Mouse (Mus musculus): ENCODE measurements at regions not wholly inside any gene's neighbourhood (a gene's known extent, or its start where the extent isn't known, plus 50 kb on each side); places are given as distances from the start of the nearest gene placed in this dataset.

DNA sequence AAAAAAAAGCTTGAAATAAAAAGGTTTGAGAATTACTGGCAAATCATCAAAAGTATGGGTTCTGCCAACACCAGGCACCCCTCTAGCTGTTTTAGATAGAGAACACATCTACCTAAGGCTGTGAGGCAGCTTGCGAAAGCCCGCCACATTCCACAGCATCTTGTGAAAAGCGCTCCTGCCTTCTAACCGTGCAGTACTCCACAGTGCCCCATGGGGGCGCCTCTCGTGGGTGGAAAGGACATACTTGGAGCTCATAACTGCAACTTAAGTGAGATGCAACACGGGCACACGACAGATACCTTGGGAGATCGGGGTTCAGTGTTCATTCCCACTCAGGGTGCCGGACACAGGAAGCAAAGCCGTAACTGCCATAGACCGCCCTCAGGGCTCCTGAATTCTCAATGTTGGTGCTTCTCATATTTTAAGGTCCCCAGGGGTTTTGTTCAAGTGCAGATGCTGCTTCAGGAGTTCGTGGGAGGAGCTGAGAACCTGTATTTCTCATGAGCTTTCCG is 149.9 kb downstream of the Hibadh start:
- no peak for DNase-seq (ENCODE audit: extremely low read depth)
- Histone ChIP-seq H3K36me3 (replicated peaks in 1 of 2; ENCODE audit: control insufficient read depth in 1 of 2, insufficient read depth in 1 of 2, low read length in 1 of 2) (no peaks in the 10 kb centered on the region), H3K9ac (ENCODE audit: insufficient read depth, low read depth) (no peak overlapping the region), H3K27ac (ENCODE audit: insufficient read depth, low read depth) (no peak overlapping the region), H3K27me3 (replicated peaks) (no peaks in the 10 kb centered on the region), H3K4me1 (ENCODE audit: control insufficient read depth in 1 of 2, insufficient read depth in 2 of 2) (peaks cover 0 to 15% of the 10 kb centered on the region in 2 experiments; a peak in 2 of 4 replicates), H3K79me2 (replicated peaks; ENCODE audit: control insufficient read depth, extremely low read depth, insufficient read depth, poor library complexity, severe bottlenecking) (no peaks in the 10 kb centered on the region), H3K4me3 (replicated peaks in 1 of 3; ENCODE audit: low read depth in 2 of 3, low read length in 2 of 3, poor library complexity in 1 of 3) (no peak overlapping the region), H3K4me2 (ENCODE audit: insufficient read depth, low read depth, poor library complexity, severe bottlenecking) (no peak overlapping the region), H3K9me3 (replicated peaks; ENCODE audit: low read length) (no peaks in the 10 kb centered on the region)
- TF ChIP-seq USF1 (IDR thresholded peaks at IDR 0.05; ENCODE audit: low read depth, low read length) (no peak), CTCF (conservative IDR thresholded peaks at IDR 0.05 in 1 of 2, IDR thresholded peaks at IDR 0.05 in 1 of 2; ENCODE audit: low read depth in 2 of 2, low read length in 2 of 2) (peak in 1 of 2 experiments; percentile 31; a peak in 1 of 4 replicates), SMC3 (IDR thresholded peaks at IDR 0.05; ENCODE audit: low read depth, low read length) (peak; percentile 17; the same call in 1 of the 2 replicates), NRF1 (IDR thresholded peaks at IDR 0.05; ENCODE audit: low read depth, low read length) (no peak), MEF2A (IDR thresholded peaks at IDR 0.05; ENCODE audit: borderline replicate concordance, low read depth, low read length) (no peak)
- dilution Hi-C loops (cut with MboI; ENCODE audit: extremely low pct_ligation_motif_present, extremely low pct_unique_long_range_greater_than_20kb, low sequenced_read_pairs) (no loop called here), in situ Hi-C loops (cut with MboI; ENCODE audit: low pct_ligation_motif_present, low pct_unique_long_range_greater_than_20kb, low sequenced_read_pairs) (no loop called here)

DNA sequence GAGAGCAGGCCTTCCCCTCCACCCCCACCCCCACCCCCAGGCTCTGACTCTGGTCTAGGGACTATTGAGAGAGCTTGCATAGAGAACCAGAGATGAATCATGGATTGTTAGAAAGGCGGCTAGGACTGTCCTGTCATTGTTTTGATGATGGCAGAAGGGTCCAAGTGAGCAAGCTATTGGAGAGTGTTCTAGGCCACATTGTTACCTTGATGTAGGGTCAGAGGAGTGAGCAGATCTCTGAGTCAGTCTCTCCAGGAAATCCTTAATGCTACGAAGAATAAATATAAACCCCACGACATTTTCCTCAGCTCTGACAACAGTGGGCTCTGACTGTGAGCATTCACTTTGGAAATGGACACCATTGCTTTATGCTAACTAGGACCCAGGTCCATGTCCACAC is 144.9 kb downstream of the Hibadh start:
- no peak overlapping the region for H3K4me2 ChIP-seq (ENCODE audit: insufficient read depth, low read depth, poor library complexity, severe bottlenecking)
- no peaks in the 10 kb centered on the region for H3K4me1 ChIP-seq (ENCODE audit: control insufficient read depth in 1 of 2, insufficient read depth in 2 of 2)
- no peak overlapping the region for H3K4me3 ChIP-seq (replicated peaks in 1 of 3; ENCODE audit: low read depth in 2 of 3, low read length in 2 of 3, poor library complexity in 1 of 3)
- TF ChIP-seq CHD1 (IDR thresholded peaks at IDR 0.05; ENCODE audit: low read depth, low read length) (no peak), KAT2A (IDR thresholded peaks at IDR 0.05; ENCODE audit: insufficient replicate concordance, low read length) (no peak), HCFC1 (IDR thresholded peaks at IDR 0.05; ENCODE audit: low read depth, low read length) (no peak), NELFE (IDR thresholded peaks at IDR 0.05; ENCODE audit: low read depth, low read length) (no peak), MAZ (IDR thresholded peaks at IDR 0.05; ENCODE audit: low read depth, low read length) (no peak)
- DNase-seq (ENCODE audit: extremely low read depth): no peak
- dilution Hi-C loops (cut with MboI; ENCODE audit: extremely low pct_ligation_motif_present, extremely low pct_unique_long_range_greater_than_20kb, low sequenced_read_pairs): no loop called here
- no peaks in the 10 kb centered on the region for H3K9me3 ChIP-seq (replicated peaks; ENCODE audit: low read length)
- in situ Hi-C loops (cut with MboI; ENCODE audit: low pct_ligation_motif_present, low pct_unique_long_range_greater_than_20kb, low sequenced_read_pairs): no loop called here
- no peak overlapping the region for H3K27ac ChIP-seq (ENCODE audit: insufficient read depth, low read depth)
- no peaks in the 10 kb centered on the region for H3K79me2 ChIP-seq (replicated peaks; ENCODE audit: control insufficient read depth, extremely low read depth, insufficient read depth, poor library complexity, severe bottlenecking)
- H3K27me3 ChIP-seq (replicated peaks): no peaks in the 10 kb centered on the region
- no peaks in the 10 kb centered on the region for H3K36me3 ChIP-seq (replicated peaks in 1 of 2; ENCODE audit: control insufficient read depth in 1 of 2, insufficient read depth in 1 of 2, low read length in 1 of 2)
- H3K9ac ChIP-seq (ENCODE audit: insufficient read depth, low read depth): no peak overlapping the region

DNA sequence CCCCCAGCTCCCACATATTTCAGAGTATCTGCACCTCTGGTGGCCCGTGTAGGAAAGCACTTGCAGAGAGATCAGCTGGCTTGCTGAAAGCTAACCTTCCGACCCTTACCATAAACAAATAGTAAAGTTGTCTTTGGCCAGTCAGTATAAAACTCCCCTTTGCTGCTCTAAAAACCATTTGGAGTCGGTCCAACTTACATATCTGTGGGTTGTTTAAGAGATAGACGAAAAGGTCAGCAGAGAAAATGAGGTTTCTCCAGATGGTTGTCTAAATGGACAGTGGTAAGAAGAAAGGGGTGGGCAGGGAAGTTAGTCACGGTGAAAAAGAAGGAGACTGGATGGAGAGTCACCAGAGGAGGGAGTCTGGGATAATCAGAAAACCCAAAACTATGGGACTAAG is 144.3 kb downstream of the Hibadh start:
- in situ Hi-C loops (cut with MboI; ENCODE audit: low pct_ligation_motif_present, low pct_unique_long_range_greater_than_20kb, low sequenced_read_pairs) (no loop called here), dilution Hi-C loops (cut with MboI; ENCODE audit: extremely low pct_ligation_motif_present, extremely low pct_unique_long_range_greater_than_20kb, low sequenced_read_pairs) (no loop called here)
- Histone ChIP-seq H3K27me3 (replicated peaks) (no peaks in the 10 kb centered on the region), H3K4me2 (ENCODE audit: insufficient read depth, low read depth, poor library complexity, severe bottlenecking) (no peak overlapping the region), H3K9me3 (replicated peaks; ENCODE audit: low read length) (no peaks in the 10 kb centered on the region), H3K36me3 (replicated peaks in 1 of 2; ENCODE audit: control insufficient read depth in 1 of 2, insufficient read depth in 1 of 2, low read length in 1 of 2) (no peaks in the 10 kb centered on the region), H3K79me2 (replicated peaks; ENCODE audit: control insufficient read depth, extremely low read depth, insufficient read depth, poor library complexity, severe bottlenecking) (no peaks in the 10 kb centered on the region), H3K27ac (ENCODE audit: insufficient read depth, low read depth) (no peak overlapping the region), H3K9ac (ENCODE audit: insufficient read depth, low read depth) (no peak overlapping the region), H3K4me1 (ENCODE audit: control insufficient read depth in 1 of 2, insufficient read depth in 2 of 2) (no peaks in the 10 kb centered on the region), H3K4me3 (replicated peaks in 1 of 3; ENCODE audit: low read depth in 2 of 3, low read length in 2 of 3, poor library complexity in 1 of 3) (no peak overlapping the region)
- no peak for DNase-seq (ENCODE audit: extremely low read depth)
- no peak for TF ChIP-seq MAX (IDR thresholded peaks at IDR 0.05; ENCODE audit: low read length)
- no peak for TF ChIP-seq NELFE (IDR thresholded peaks at IDR 0.05; ENCODE audit: low read depth, low read length)
- no peak for TF ChIP-seq KAT2A (IDR thresholded peaks at IDR 0.05; ENCODE audit: insufficient replicate concordance, low read length)
- TF ChIP-seq ETS1 (conservative IDR thresholded peaks at IDR 0.05; ENCODE audit: low read depth, low read length): no peak
- TF ChIP-seq UBTF (IDR thresholded peaks at IDR 0.05; ENCODE audit: low read depth, low read length): no peak
- no peak for TF ChIP-seq HCFC1 (IDR thresholded peaks at IDR 0.05; ENCODE audit: low read depth, low read length)
- TF ChIP-seq ZMIZ1 (IDR thresholded peaks at IDR 0.05; ENCODE audit: low read depth, low read length): no peak
- no peak for TF ChIP-seq CTCF (conservative IDR thresholded peaks at IDR 0.05 in 1 of 2, IDR thresholded peaks at IDR 0.05 in 1 of 2; ENCODE audit: low read depth in 2 of 2, low read length in 2 of 2)

Data from CH12.LX (cell line).